Mouse (Mus musculus) T-helper 17 cell (primary cell): Measurements from ENCODE around the gene Bnip3.

Experiments
- in situ Hi-C, 2 experiments: fragments of 300-600 bp; cut with MboI, MseI; formaldehyde crosslinking; loops; 1 replicate in 1 of 2; 2 replicates in 1 of 2; pipeline ENCODE4 v1.15.1; 2025; ENCODE audit warnings: high pct_unique_total_duplicates in 2 of 2

Bnip3 gene

GRCm38 (mm10) chr7:138906441-138906840 lies 2.9 kb downstream of the Bnip3 start:
- in situ Hi-C loops, result no loop called here

- in situ Hi-C loops, result loop anchor here in 1 of 2 experiments (5.0 kb wide), 1 partner anchor 47 kb away; no protein-coding TSS in a partner anchor
Observed at GRCm38 (mm10) chr7:138903886-138904435, 5.4 kb downstream of the Bnip3 start.

- in situ Hi-C loops, result no loop called here
Observed at GRCm38 (mm10) chr7:138898743-138899142, 10.6 kb downstream of the Bnip3 start.

GRCm38 (mm10) chr7:138898122-138898521 lies 11.2 kb downstream of the Bnip3 start:
- in situ Hi-C loops, result no loop called here

GRCm38 (mm10) chr7:138885365-138886289 lies 23.7 kb downstream of the Bnip3 start:
- in situ Hi-C loops, result no loop called here

GRCm38 (mm10) chr7:138883724-138884123 lies 25.6 kb downstream of the Bnip3 start:
- in situ Hi-C loops, result no loop called here

- in situ Hi-C loops, result no loop called here
Observed at GRCm38 (mm10) chr7:138875031-138875430, 34.3 kb downstream of the Bnip3 start.

- in situ Hi-C loops, result no loop called here
Observed at GRCm38 (mm10) chr7:138872956-138873355, 36.4 kb downstream of the Bnip3 start.

- in situ Hi-C loops, result no loop called here
Observed at GRCm38 (mm10) chr7:138868316-138868715, 41.0 kb downstream of the Bnip3 start.

- in situ Hi-C loops, result no loop called here
Observed at GRCm38 (mm10) chr7:138867286-138867685, 42.0 kb downstream of the Bnip3 start.

- in situ Hi-C loops, result no loop called here
Observed at GRCm38 (mm10) chr7:138864776-138865175, 44.5 kb downstream of the Bnip3 start.

- in situ Hi-C loops, result no loop called here
Observed at GRCm38 (mm10) chr7:138863950-138864572, 45.3 kb downstream of the Bnip3 start.

- in situ Hi-C loops, result loop anchor here in 1 of 2 experiments (5.0 kb wide), 1 partner anchor 46 kb away; no protein-coding TSS in a partner anchor
Observed at GRCm38 (mm10) chr7:138856670-138857069, 52.6 kb downstream of the Bnip3 start.

- in situ Hi-C loops, result no loop called here
Observed at GRCm38 (mm10) chr7:138854201-138854600, 55.1 kb downstream of the Bnip3 start.

- in situ Hi-C loops, result no loop called here
Observed at GRCm38 (mm10) chr7:138853417-138854031, 55.8 kb downstream of the Bnip3 start.

GRCm38 (mm10) chr7:138850083-138850482 lies 59.2 kb downstream of the Bnip3 start:
- in situ Hi-C loops, result no loop called here

GRCm38 (mm10) chr7:138848028-138848920 lies 61.0 kb downstream of the Bnip3 start:
- in situ Hi-C loops, result loop anchor here (10.0 to 25.0 kb wide), 3 partner anchors 364 to 1943 kb away; partner anchors contain the start of genes Cfap46 (in 1 of the 2), Lrrc27 (in 1 of the 2) and Stk32c (in 1 of the 2)

- in situ Hi-C loops, result loop anchor here (10.0 to 25.0 kb wide), 3 partner anchors 365 to 1943 kb away; partner anchors contain the start of genes Cfap46 (in 1 of the 2), Lrrc27 (in 1 of the 2) and Stk32c (in 1 of the 2)
Observed at GRCm38 (mm10) chr7:138847316-138848027, 61.8 kb downstream of the Bnip3 start.

GRCm38 (mm10) chr7:138846502-138846991 lies 62.8 kb downstream of the Bnip3 start:
- in situ Hi-C loops, result loop anchor here (10.0 to 25.0 kb wide), 3 partner anchors 366 to 1942 kb away; partner anchors contain the start of genes Cfap46 (in 1 of the 2), Lrrc27 (in 1 of the 2) and Stk32c (in 1 of the 2)
